Mouse (Mus musculus) limb, embryonic 12.5 days (tissue): ENCODE results near the gene Ccdc189. TPM values are rescaled to one million over a fixed set of nuclear protein-coding genes. Genes with fewer than 3 reads are reported as not detected.
A peak's percentile ranks its signal among the peaks of the same experiment; 100 is the strongest.

ENCODE experiments used
- ATAC-seq: fragments of 200-750 bp; cut with Nextera tagmentation; 2 replicates; pipeline ENCODE4 v1.8.0; 2017; ENCODE audit warnings: low read depth, moderate TSS enrichment; ENCODE audit not compliant: insufficient number of reproducible peaks, insufficient read depth, low FRiP score, low TSS enrichment
- H3K27ac ChIP-seq: fragments of 300-500 bp; sonication (generic); 2 replicates; pipeline ENCODE4 v1.5.1; 2016; ENCODE audit warnings: mild to moderate bottlenecking, moderate library complexity
- H3K27me3 ChIP-seq: fragments of 300-500 bp; sonication (generic); 2 replicates; pipeline ENCODE4 v1.6.1; 2016; ENCODE audit warnings: mild to moderate bottlenecking, moderate library complexity
- H3K36me3 ChIP-seq: fragments of 300-500 bp; sonication (generic); 2 replicates; pipeline ENCODE4 v1.6.1; 2016; ENCODE audit warnings: mild to moderate bottlenecking, moderate library complexity
- H3K4me1 ChIP-seq: fragments of 300-500 bp; sonication (generic); replicated peaks from 2 replicates; pipeline ENCODE4 v1.6.1; 2016
- H3K4me2 ChIP-seq: fragments of 300-500 bp; sonication (generic); 2 replicates; pipeline ENCODE4 v1.6.1; 2016; ENCODE audit warnings: mild to moderate bottlenecking, moderate library complexity
- H3K4me3 ChIP-seq: fragments of 300-500 bp; sonication (generic); replicated peaks from 2 replicates; pipeline ENCODE4 v1.5.1; 2016; ENCODE audit warnings: mild to moderate bottlenecking
- H3K9ac ChIP-seq: fragments of 300-500 bp; sonication (generic); replicated peaks from 2 replicates; pipeline ENCODE4 v1.6.1; 2016; ENCODE audit warnings: mild to moderate bottlenecking, moderate library complexity
- H3K9me3 ChIP-seq: fragments of 300-500 bp; sonication (generic); 2 replicates; pipeline ENCODE4 v1.6.1; 2016; ENCODE audit warnings: mild to moderate bottlenecking, moderate library complexity
- WGBS: fragments of 180-500 bp; shearing (Covaris S2); methylation state at CpG from one replicate; pipeline ENCODE4 v1.1.7; 2016; 5-methylcytosine and 5-hydroxymethylcytosine counted together
- polyA plus RNA-seq: library from polyadenylated mRNA; unstranded; fragments of >200 nt; fragmentation: Nextera tagmentation; extraction: Ambion mirVana; gene quantifications from 2 replicates; pipeline ENCODE4 v1.2.1, GENCODE M21; 2016

Ccdc189 gene
- polyA plus RNA-seq, 1 experiment from 2014 or later: 13.1 TPM

DNA sequence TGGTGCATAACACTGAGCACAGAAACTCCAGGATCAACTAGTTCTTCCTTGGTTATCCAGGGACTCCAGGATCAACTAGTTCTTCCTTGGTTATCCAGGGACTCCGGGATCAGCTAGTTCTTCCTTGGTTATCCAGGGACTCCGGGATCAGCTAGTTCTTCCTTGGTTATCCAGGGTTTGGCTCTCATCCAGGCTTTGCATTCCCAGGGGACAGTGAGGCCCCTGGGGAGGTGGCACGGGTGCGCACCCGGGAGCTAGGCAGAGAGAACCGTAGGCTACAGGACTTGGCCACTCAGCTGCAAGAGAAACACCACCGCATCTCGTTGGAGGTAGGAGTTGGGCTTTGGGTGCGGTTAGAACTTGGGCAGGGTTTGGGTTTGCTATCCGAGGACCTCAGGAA is 2.7 kb upstream of the Ccdc189 start:
- H3K4me2 ChIP-seq: no peak overlapping the region
- ATAC-seq: no peak
- no peak overlapping the region for H3K9ac ChIP-seq
- H3K27ac ChIP-seq: no peak overlapping the region
- WGBS: 93% methylated on average over 10 of the region's 10 CpGs
- H3K4me3 ChIP-seq: no peak overlapping the region
- H3K27me3 ChIP-seq: no peaks in the 10 kb centered on the region
- peaks cover 64% of the 10 kb centered on the region for H3K36me3 ChIP-seq
- peaks cover 18% of the 10 kb centered on the region for H3K4me1 ChIP-seq
- H3K9me3 ChIP-seq: no peaks in the 10 kb centered on the region

DNA sequence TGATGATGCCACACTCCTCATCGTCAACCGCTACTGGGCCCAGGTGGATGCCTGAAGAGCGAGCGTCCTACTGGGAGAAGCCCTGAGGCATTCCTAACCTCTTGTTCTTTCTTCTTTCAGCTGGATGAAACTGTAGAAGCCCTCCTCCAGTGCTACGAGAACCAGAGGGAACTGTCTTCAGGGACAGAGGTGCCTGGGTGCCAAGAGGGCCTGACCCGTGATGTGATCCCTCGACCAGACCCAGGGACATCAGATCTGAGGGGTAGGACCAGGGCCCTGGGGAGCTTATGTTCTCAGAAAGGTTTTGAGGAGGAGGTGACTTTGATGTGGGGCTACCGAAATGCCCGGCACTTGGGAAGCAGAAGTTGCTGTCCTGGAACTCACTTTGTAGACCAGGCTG is 1.2 kb upstream of the Ccdc189 start:
- H3K27me3 ChIP-seq: no peaks in the 10 kb centered on the region
- peak overlapping the region; percentile 84 for H3K4me3 ChIP-seq
- no peak overlapping the region for H3K9ac ChIP-seq
- H3K36me3 ChIP-seq: peaks cover 54% of the 10 kb centered on the region
- peaks cover 18% of the 10 kb centered on the region for H3K4me1 ChIP-seq
- ATAC-seq: no peak
- WGBS: 91% methylated on average over 9 of the region's 9 CpGs
- no peak overlapping the region for H3K27ac ChIP-seq
- peak overlapping the region; percentile 90 for H3K4me2 ChIP-seq
- no peaks in the 10 kb centered on the region for H3K9me3 ChIP-seq

DNA sequence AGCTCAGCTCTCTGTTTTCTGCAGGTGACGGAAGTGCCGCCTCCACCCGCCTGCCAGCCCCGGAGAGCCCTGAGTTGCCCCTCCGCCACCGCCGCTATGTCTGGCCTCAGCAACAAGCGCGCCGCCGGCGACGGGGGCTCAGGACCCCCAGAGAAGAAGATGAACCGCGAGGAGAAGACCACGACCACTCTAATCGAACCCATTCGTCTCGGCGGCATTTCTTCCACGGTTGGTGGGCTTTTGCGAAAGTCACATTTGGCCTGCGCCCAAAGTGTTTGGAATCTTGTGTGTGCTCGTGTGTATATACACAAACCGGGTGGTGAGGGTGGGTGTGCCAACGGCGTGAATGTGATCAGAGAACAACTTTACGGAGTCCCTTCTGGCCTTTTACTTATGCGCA is 506 bp upstream of the Ccdc189 start:
- Histone ChIP-seq H3K4me3 (peak overlapping the region; percentile 84), H3K36me3 (peaks cover 54% of the 10 kb centered on the region), H3K9me3 (no peaks in the 10 kb centered on the region), H3K9ac (peak overlapping the region; percentile 78), H3K27ac (peak overlapping the region; percentile 53; the same call in 1 of the 2 replicates), H3K4me1 (peaks cover 18% of the 10 kb centered on the region), H3K4me2 (peak overlapping the region; percentile 90), H3K27me3 (no peaks in the 10 kb centered on the region)
- 5% methylated on average over 29 of the region's 29 CpGs for WGBS
- ATAC-seq: no peak

GRCm38 (mm10) chr7:127587196-127587595 is 1.2 kb downstream of the Ccdc189 start:
- peak overlapping the region; percentile 84 for H3K4me3 ChIP-seq
- no peak for ATAC-seq
- 61% methylated on average over 5 of the region's 5 CpGs for WGBS
- H3K27me3 ChIP-seq: no peaks in the 10 kb centered on the region
- H3K36me3 ChIP-seq: peaks cover 55% of the 10 kb centered on the region
- H3K4me1 ChIP-seq: peaks cover 18% of the 10 kb centered on the region
- no peaks in the 10 kb centered on the region for H3K9me3 ChIP-seq
- H3K9ac ChIP-seq: peak overlapping the region; percentile 53
- peak overlapping the region; percentile 90 for H3K4me2 ChIP-seq
- no peak overlapping the region for H3K27ac ChIP-seq

DNA sequence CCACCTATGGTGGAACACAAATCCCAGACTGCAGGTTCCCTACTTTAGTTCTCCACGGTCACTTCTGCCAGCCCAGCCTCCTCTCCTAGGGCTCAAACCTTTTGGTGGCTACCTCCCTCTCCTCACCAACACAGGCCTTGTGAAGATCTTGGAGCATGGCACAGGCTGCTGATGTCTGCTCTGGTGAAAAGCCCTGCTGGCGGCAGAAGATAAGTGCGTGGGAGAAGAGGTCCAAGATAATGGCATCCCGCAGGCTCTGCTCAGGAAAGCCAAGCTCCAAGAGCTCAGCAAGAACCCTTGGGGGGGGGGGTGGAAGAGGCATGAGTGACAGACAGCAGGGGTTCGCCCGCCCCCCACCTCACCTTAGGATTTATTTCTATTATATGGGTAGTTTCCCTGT is 2.2 kb downstream of the Ccdc189 start:
- H3K9me3 ChIP-seq: no peaks in the 10 kb centered on the region
- peaks cover 18% of the 10 kb centered on the region for H3K4me1 ChIP-seq
- ATAC-seq: no peak
- no peak overlapping the region for H3K9ac ChIP-seq
- H3K36me3 ChIP-seq: peaks cover 55% of the 10 kb centered on the region
- H3K27ac ChIP-seq: no peak overlapping the region
- 92% methylated on average over 6 of the region's 6 CpGs for WGBS
- no peak overlapping the region for H3K4me3 ChIP-seq
- H3K4me2 ChIP-seq: no peak overlapping the region
- H3K27me3 ChIP-seq: no peaks in the 10 kb centered on the region

- H3K4me2 ChIP-seq: no peak overlapping the region
- H3K9me3 ChIP-seq: no peaks in the 10 kb centered on the region
- H3K27me3 ChIP-seq: no peaks in the 10 kb centered on the region
- no peak overlapping the region for H3K9ac ChIP-seq
- no peak overlapping the region for H3K27ac ChIP-seq
- H3K4me1 ChIP-seq: peaks cover 18% of the 10 kb centered on the region
- peaks cover 56% of the 10 kb centered on the region for H3K36me3 ChIP-seq
- no peak overlapping the region for H3K4me3 ChIP-seq
- no peak for ATAC-seq
- WGBS: 87% methylated on average over 7 of the region's 7 CpGs
Measured at GRCm38 (mm10) chr7:127585031-127585430, 3.4 kb downstream of the Ccdc189 start.

DNA sequence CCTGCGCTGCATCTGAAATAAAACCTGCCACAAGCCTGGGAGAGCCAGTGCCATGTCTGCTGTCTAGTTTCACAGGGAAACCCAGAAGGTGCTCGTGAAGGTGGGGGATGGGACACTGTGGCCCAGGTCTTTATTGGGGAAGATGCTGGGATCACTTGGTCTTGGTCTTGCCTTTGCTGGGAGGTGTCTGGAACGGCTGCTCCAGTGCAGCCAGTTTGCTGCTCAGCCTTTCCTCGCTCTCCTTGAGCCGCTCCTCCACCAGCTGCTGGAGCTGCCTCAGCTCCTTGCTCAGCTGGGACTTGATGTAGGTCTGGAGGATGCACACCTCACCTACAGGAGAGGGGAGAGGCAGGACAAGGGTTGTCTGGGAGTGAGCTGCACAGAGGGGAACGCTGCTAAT is 5.1 kb downstream of the Ccdc189 start:
- peaks cover 66% of the 10 kb centered on the region for H3K36me3 ChIP-seq
- peaks cover 10% of the 10 kb centered on the region for H3K4me1 ChIP-seq
- ATAC-seq: no peak
- no peak overlapping the region for H3K9ac ChIP-seq
- 88% methylated on average over 6 of the region's 6 CpGs for WGBS
- H3K4me3 ChIP-seq: no peak overlapping the region
- no peak overlapping the region for H3K27ac ChIP-seq
- H3K4me2 ChIP-seq: no peak overlapping the region
- no peaks in the 10 kb centered on the region for H3K27me3 ChIP-seq
- H3K9me3 ChIP-seq: no peaks in the 10 kb centered on the region

- Histone ChIP-seq H3K9me3 (no peaks in the 10 kb centered on the region), H3K4me1 (peaks cover 19% of the 10 kb centered on the region), H3K36me3 (peaks cover 32% of the 10 kb centered on the region), H3K27me3 (no peaks in the 10 kb centered on the region), H3K9ac (peak overlapping the region; percentile 76), H3K27ac (peak overlapping the region; percentile 75; the same call in 1 of the 2 replicates), H3K4me2 (peak overlapping the region; percentile 82), H3K4me3 (peak overlapping the region; percentile 67)
- no peak for ATAC-seq
- 20% methylated on average over 7 of the region's 7 CpGs for WGBS
Measured at GRCm38 (mm10) chr7:127574115-127574514, 14.3 kb downstream of the Ccdc189 start.

DNA sequence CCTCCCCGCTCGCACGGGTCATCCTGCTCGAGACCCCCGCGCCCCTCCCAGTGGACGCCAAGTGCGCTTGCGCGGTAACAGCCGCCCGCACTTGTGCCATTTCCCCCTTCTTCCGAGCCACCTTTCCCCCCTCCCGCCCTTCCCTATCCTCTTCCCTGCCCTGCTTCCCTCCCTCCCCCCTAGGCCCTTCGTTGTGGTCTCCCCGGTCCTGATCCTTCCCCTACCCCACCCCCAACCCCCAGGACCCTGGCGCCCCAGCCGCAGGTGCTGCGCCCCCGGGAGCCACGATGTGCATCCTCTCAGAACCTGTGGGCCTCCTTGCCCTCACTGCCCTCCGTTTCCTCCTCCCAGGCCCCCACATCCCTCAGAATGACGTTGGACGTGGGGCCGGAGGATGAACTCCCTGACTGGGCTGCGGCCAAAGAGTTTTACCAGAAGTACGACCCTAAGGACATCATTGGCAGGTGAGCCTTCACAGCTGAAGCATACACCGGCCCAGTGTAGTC is 14.8 kb downstream of the Ccdc189 start:
- no peaks in the 10 kb centered on the region for H3K9me3 ChIP-seq
- WGBS: 2% methylated on average over 25 of the region's 28 CpGs
- no peaks in the 10 kb centered on the region for H3K27me3 ChIP-seq
- peak; percentile 73; the same call in 1 of the 2 replicates for ATAC-seq
- peak overlapping the region; percentile 76 for H3K9ac ChIP-seq
- H3K4me1 ChIP-seq: peaks cover 19% of the 10 kb centered on the region
- peak overlapping the region; percentile 75 for H3K27ac ChIP-seq
- peak overlapping the region; percentile 67 for H3K4me3 ChIP-seq
- H3K36me3 ChIP-seq: peaks cover 33% of the 10 kb centered on the region
- H3K4me2 ChIP-seq: peak overlapping the region; percentile 82

DNA sequence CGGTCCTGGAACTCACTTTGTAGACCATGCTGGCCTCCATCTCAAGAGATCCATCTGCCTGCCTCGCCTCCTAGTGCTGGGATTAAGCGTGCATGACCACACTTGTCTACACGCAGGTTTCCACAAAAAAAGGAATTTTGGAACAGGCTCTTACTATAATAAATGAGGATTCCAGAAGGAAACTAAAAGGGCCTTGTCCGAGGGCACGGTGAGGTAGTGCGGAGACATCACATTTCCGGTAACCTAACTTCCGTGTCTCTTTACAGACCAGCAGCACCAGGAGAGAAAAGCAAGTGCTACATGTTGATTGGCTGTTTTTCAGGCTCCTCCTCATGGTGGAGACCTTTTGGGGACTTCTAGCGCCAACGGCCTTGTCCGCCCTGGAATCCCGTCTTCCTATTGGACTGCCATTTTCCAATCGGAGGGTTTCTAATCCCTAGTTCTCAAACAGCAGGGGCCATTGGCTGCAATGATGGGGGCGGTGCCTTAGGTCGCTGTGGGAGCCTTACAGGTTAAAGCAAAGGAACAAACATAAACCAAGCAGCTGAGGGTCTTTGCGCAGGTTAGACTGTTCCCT is 15.4 kb downstream of the Ccdc189 start, which contains the start of gene Phkg2:
Gene Phkg2, plus strand, starts transcription at position 446 of the 577 bp plus-strand sequence.
- Histone ChIP-seq H3K36me3 (peaks cover 31% of the 10 kb centered on the region), H3K9ac (peak within 1 kb of the TSS; percentile 76), H3K27ac (peak within 1 kb of the TSS; percentile 82), H3K4me1 (peaks cover 19% of the 10 kb centered on the region), H3K4me2 (peak within 1 kb of the TSS; percentile 82), H3K9me3 (no peaks in the 10 kb centered on the region), H3K4me3 (peak within 1 kb of the TSS; percentile 67), H3K27me3 (no peaks in the 10 kb centered on the region)
- WGBS: under 1% methylated on average over 17 of the region's 17 CpGs
- peak; percentile 97 for ATAC-seq

DNA sequence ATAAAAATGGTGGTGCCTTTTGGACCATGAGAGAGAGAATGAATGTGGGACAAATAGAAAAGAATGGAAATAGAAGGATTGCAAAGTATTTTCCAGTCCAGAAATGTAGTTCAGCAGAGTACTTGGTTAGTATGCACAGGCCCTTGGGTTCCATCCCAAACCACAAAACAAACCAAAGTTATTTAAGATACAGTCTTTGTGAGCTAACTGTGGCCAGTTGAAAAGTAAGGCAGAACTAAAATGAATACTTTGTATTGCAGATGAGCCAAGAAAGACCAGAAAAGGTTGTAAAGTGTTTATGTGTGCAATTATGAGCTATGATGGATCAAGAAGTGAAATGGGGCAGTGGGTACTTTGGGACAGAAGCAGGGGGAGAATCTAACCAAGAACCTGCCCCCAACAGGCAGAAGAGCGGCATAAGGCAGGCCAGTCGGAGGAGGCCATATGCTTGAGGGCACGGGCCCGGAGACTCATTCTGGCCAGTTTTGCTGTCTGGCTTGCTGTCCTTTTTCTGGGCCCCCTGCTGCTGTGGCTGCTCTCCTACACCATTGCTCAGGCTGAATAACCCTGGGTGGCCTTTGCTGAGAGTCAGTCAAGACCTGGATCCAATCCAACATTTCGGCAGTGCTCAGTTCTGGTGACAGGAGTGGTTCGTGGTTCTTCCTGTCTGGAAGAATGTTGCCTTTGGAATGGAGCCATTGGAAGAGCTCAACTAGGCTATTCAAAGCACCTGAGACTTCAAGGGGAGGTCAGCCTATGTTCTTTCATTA is 23.8 kb downstream of the Ccdc189 start:
- Histone ChIP-seq H3K4me1 (no peaks in the 10 kb centered on the region), H3K4me2 (no peak overlapping the region), H3K9ac (no peak overlapping the region), H3K27me3 (no peaks in the 10 kb centered on the region), H3K9me3 (no peaks in the 10 kb centered on the region), H3K36me3 (peaks cover 77% of the 10 kb centered on the region), H3K4me3 (no peak overlapping the region), H3K27ac (no peak overlapping the region)
- 88% methylated on average over 6 of the region's 6 CpGs for WGBS
- no peak for ATAC-seq
